Mouse (Mus musculus): Measurements from ENCODE around the gene Pdpr. TPM values are rescaled to one million over a fixed set of nuclear protein-coding genes. Genes with fewer than 3 reads are reported as not detected.
"Not testable (repeated sequence)": the region's sequence is repeated elsewhere in the genome, so short reads cannot be mapped to it uniquely, and the experiment has no call there.

Gene Pdpr
- total RNA-seq, 2 experiments from 2014 or later: 65.9 to 84.2 TPM

- intact Hi-C loops (cut with DNase I; ENCODE audit: low total_unique reads): loop anchor here (10.0 kb wide), 1 partner anchor 327 kb away; no protein-coding TSS in a partner anchor
- no peak for DNase-seq
These were observed 12.7 kb upstream of the Pdpr start for GRCm38 (mm10) chr8:111081580-111082258.

- not testable (repeated sequence) for DNase-seq
- intact Hi-C loops (cut with DNase I; ENCODE audit: low total_unique reads): loop anchor here (10.0 kb wide), 1 partner anchor 329 kb away; no protein-coding TSS in a partner anchor
These were observed 10.5 kb upstream of the Pdpr start for GRCm38 (mm10) chr8:111083936-111084335.

- intact Hi-C loops (cut with DNase I; ENCODE audit: low total_unique reads): no loop called here
- peak; percentile 80 for DNase-seq
These were observed 4.3 kb upstream of the Pdpr start for GRCm38 (mm10) chr8:111090126-111090525.

- intact Hi-C loops (cut with DNase I; ENCODE audit: low total_unique reads): no loop called here
- no peak for DNase-seq
These were observed 2.7 kb upstream of the Pdpr start for GRCm38 (mm10) chr8:111091706-111092105.

GRCm38 (mm10) chr8:111092326-111092725 is 2.1 kb upstream of the Pdpr start, which contains the start of gene Clec18a:
Gene Clec18a (minus strand): TSS chr8:111092426.
- DNase-seq; intact Hi-C loops (cut with DNase I; ENCODE audit: low total_unique reads): not testable (repeated sequence)

GRCm38 (mm10) chr8:111094719-111095302 is 381 bp downstream of the Pdpr start:
- intact Hi-C loops (cut with DNase I; ENCODE audit: low total_unique reads): loop anchor here (5.0 kb wide), 1 partner anchor 47 kb away; no protein-coding TSS in a partner anchor
- DNase-seq: not testable (repeated sequence)

GRCm38 (mm10) chr8:111114891-111115290 is 20.5 kb downstream of the Pdpr start:
- no peak for DNase-seq
- intact Hi-C loops (cut with DNase I; ENCODE audit: low total_unique reads): no loop called here

GRCm38 (mm10) chr8:111119481-111119880 is 25.1 kb downstream of the Pdpr start:
- intact Hi-C loops (cut with DNase I; ENCODE audit: low total_unique reads): no loop called here
- DNase-seq: no peak

- intact Hi-C loops (cut with DNase I; ENCODE audit: low total_unique reads): no loop called here
These were observed 36.3 kb downstream of the Pdpr start for GRCm38 (mm10) chr8:111130756-111131155.

GRCm38 (mm10) chr8:111142521-111142920 is 48.1 kb downstream of the Pdpr start:
- no peak for DNase-seq
- intact Hi-C loops (cut with DNase I; ENCODE audit: low total_unique reads): loop anchor here (5.0 kb wide), 1 partner anchor 45 kb away; no protein-coding TSS in a partner anchor

More at GRCm38 (mm10) chr8:111130756-111131155, 36.3 kb downstream of the Pdpr start:
- DNase-seq: no peak

GRCm38 (mm10) chr8:111144901-111145459 is 50.5 kb downstream of the Pdpr start:
- intact Hi-C loops (cut with DNase I; ENCODE audit: low total_unique reads): loop anchor here (5.0 kb wide), 1 partner anchor 48 kb away; no protein-coding TSS in a partner anchor
- DNase-seq: not testable (repeated sequence)

GRCm38 (mm10) chr8:111145460-111146012 is 51.1 kb downstream of the Pdpr start:
- peak; percentile 96 for DNase-seq
- intact Hi-C loops (cut with DNase I; ENCODE audit: low total_unique reads): not testable (repeated sequence)

- intact Hi-C loops (cut with DNase I; ENCODE audit: low total_unique reads): loop anchor here (5.0 kb wide), 1 partner anchor 101 kb away; the partner anchor contains the start of gene Glg1
- DNase-seq: no peak
These were observed 61.4 kb downstream of the Pdpr start for GRCm38 (mm10) chr8:111155721-111156436.

GRCm38 (mm10) chr8:111157617-111158016 is 63.2 kb downstream of the Pdpr start:
- intact Hi-C loops (cut with DNase I; ENCODE audit: low total_unique reads): loop anchor here (5.0 kb wide), 1 partner anchor 100 kb away; the partner anchor contains the start of gene Glg1
- DNase-seq: peak; percentile 52

GRCm38 (mm10) chr8:111171661-111172060 is 77.2 kb downstream of the Pdpr start:
- no peak for DNase-seq
- intact Hi-C loops (cut with DNase I; ENCODE audit: low total_unique reads): no loop called here

GRCm38 (mm10) chr8:111185472-111185947 is 91.1 kb downstream of the Pdpr start:
- DNase-seq: peak; percentile 35
- intact Hi-C loops (cut with DNase I; ENCODE audit: low total_unique reads): no loop called here
